Mouse (Mus musculus) hindbrain, postnatal 0 days (tissue): ENCODE data around the gene Zfp12. TPM values are rescaled to one million over a fixed set of nuclear protein-coding genes. Genes with fewer than 3 reads are reported as not detected.

Experiments used
- ATAC-seq: fragments of 200-750 bp; cut with Nextera tagmentation; 2 replicates; pipeline ENCODE4 v1.8.0; 2017; ENCODE audit warnings: mild to moderate bottlenecking, moderate TSS enrichment, moderate library complexity
- DNase-seq: peaks from one replicate; pipeline ENCODE4 v3.0.0-alpha.2; 2015; ENCODE audit warnings: low spot score
- H3K27ac ChIP-seq: fragments of 300-500 bp; sonication (generic); 2 replicates; pipeline ENCODE4 v1.5.1; 2014; ENCODE audit warnings: mild to moderate bottlenecking
- H3K27me3 ChIP-seq: fragments of 300-500 bp; sonication (generic); 2 replicates; pipeline ENCODE4 v1.6.1; 2014; ENCODE audit warnings: low read length, mixed read lengths; ENCODE audit not compliant: insufficient read depth
- H3K36me3 ChIP-seq: fragments of 300-500 bp; sonication (generic); 2 replicates; pipeline ENCODE4 v1.6.1; 2014; ENCODE audit warnings: low read length, mixed read lengths; ENCODE audit not compliant: insufficient read depth
- H3K4me1 ChIP-seq: fragments of 300-500 bp; sonication (generic); 2 replicates; pipeline ENCODE4 v1.6.1; 2014; ENCODE audit warnings: antibody characterized with exemption, low read length, mixed read lengths; ENCODE audit not compliant: insufficient read depth
- H3K4me2 ChIP-seq: fragments of 300-500 bp; sonication (generic); 2 replicates; pipeline ENCODE4 v1.6.1; 2014; ENCODE audit warnings: low read depth, mild to moderate bottlenecking, low read length, moderate library complexity, mixed read lengths
- H3K4me3 ChIP-seq: fragments of 300-500 bp; sonication (generic); 2 replicates; pipeline ENCODE4 v1.5.1; 2014; ENCODE audit warnings: low read length
- H3K9ac ChIP-seq: fragments of 300-500 bp; sonication (generic); replicated peaks from 2 replicates; pipeline ENCODE4 v1.6.1; 2014; ENCODE audit warnings: mild to moderate bottlenecking, low read length, moderate library complexity, mixed read lengths
- H3K9me3 ChIP-seq: fragments of 300-500 bp; sonication (generic); 2 replicates; pipeline ENCODE4 v1.6.1; 2016; ENCODE audit warnings: low read length, mixed read lengths
- CTCF ChIP-seq: IDR thresholded peaks from 2 replicates; pipeline ENCODE4 v1.5.1; 2016; ENCODE audit warnings: antibody characterized with exemption, control low read depth, low read depth
- WGBS: fragments of 180-500 bp; shearing (Covaris S2); extraction: QIAGEN DNeasy Blood & Tissue Kit; methylation state at CpG from one replicate; pipeline ENCODE4 v1.1.7; 2014; 5-methylcytosine and 5-hydroxymethylcytosine counted together
- polyA plus RNA-seq: library from polyadenylated mRNA; unstranded; fragments of >200 nt; fragmentation: Nextera tagmentation; extraction: Ambion mirVana; gene quantifications from 2 replicates; pipeline ENCODE4 v1.2.1, GENCODE M21; 2015
- total RNA-seq: library from RNA; depleted of rRNA; stranded (reverse); fragments of >200 nt; gene quantifications from 2 replicates; pipeline ENCODE4 v1.2.3, GENCODE M21; 2014

Zfp12 gene
- total and polyA plus RNA-seq, 2 experiments from 2014 or later, result 12.3 to 32.6 TPM

GRCm38 (mm10) chr5:143288378-143288911, 53.5 kb downstream of the Zfp12 start:
- H3K27ac ChIP-seq, result no peak overlapping the region
- peak overlapping the region; percentile 46 for H3K4me2 ChIP-seq
- 0 out of 2 replicates have a peak, but pooled peaks cover 2% of the 10 kb centered on the region for H3K4me1 ChIP-seq
- WGBS, result 24% methylated on average over 9 of the region's 9 CpGs
- peak overlapping the region; percentile 25; the same call in 1 of the 2 replicates for H3K4me3 ChIP-seq
- no peak for ATAC-seq
- 0 out of 2 replicates have a peak overlapping the region, but pooled peaks have one; percentile 2 for H3K9ac ChIP-seq
- no peak for TF ChIP-seq CTCF
- no peak for DNase-seq
- no peaks in the 10 kb centered on the region for H3K9me3 ChIP-seq
- peaks cover 26% of the 10 kb centered on the region for H3K27me3 ChIP-seq
- no peaks in the 10 kb centered on the region for H3K36me3 ChIP-seq

GRCm38 (mm10) chr5:143289299-143289698, 54.3 kb downstream of the Zfp12 start:
- Histone ChIP-seq H3K4me1 (0 out of 2 replicates have a peak, but pooled peaks cover 7% of the 10 kb centered on the region), H3K4me3 (no peak overlapping the region), H3K27me3 (peaks cover 26% of the 10 kb centered on the region), H3K27ac (no peak overlapping the region), H3K9me3 (no peaks in the 10 kb centered on the region), H3K36me3 (no peaks in the 10 kb centered on the region), H3K9ac (no peak overlapping the region), H3K4me2 (no peak overlapping the region)
- DNase-seq (no peak), ATAC-seq (no peak)
- 60% methylated on average over 9 of the region's 9 CpGs for WGBS
- no peak for TF ChIP-seq CTCF

- ATAC-seq (peak; percentile 8; the same call in 1 of the 2 replicates), DNase-seq (no peak)
- Histone ChIP-seq H3K27ac (no peak overlapping the region), H3K9me3 (no peaks in the 10 kb centered on the region), H3K4me2 (peak overlapping the region; percentile 86), H3K27me3 (peaks cover 18% of the 10 kb centered on the region), H3K4me1 (0 out of 2 replicates have a peak, but pooled peaks cover 4% of the 10 kb centered on the region), H3K9ac (peak overlapping the region; percentile 65), H3K36me3 (no peaks in the 10 kb centered on the region), H3K4me3 (peak overlapping the region; percentile 52)
- WGBS, result 3% methylated on average over 18 of the region's 19 CpGs
- TF ChIP-seq CTCF, result no peak; the same call in 1 of the 2 replicates
Observed at GRCm38 (mm10) chr5:143292879-143293278, 57.9 kb downstream of the Zfp12 start.

- Histone ChIP-seq H3K4me2 (peak within 1 kb of the TSS; percentile 86), H3K27me3 (peaks cover 13% of the 10 kb centered on the region), H3K9ac (peak within 1 kb of the TSS; percentile 65), H3K36me3 (no peaks in the 10 kb centered on the region), H3K27ac (no peak within 1 kb of the TSS), H3K9me3 (no peaks in the 10 kb centered on the region), H3K4me1 (0 out of 2 replicates have a peak, but pooled peaks cover 4% of the 10 kb centered on the region), H3K4me3 (peak within 1 kb of the TSS; percentile 52)
- ATAC-seq (peak; percentile 59), DNase-seq (peak; percentile 50)
- no peak for TF ChIP-seq CTCF
- WGBS, result 3% methylated on average over 30 of the region's 38 CpGs
Observed at GRCm38 (mm10) chr5:143293404-143293803, 58.4 kb downstream of the Zfp12 start, which contains the start of gene Zfp853. Zfp853 (minus strand) TSS chr5:143293623.

- no peaks in the 10 kb centered on the region for H3K9me3 ChIP-seq
- 0 out of 2 replicates have a peak, but pooled peaks cover 4% of the 10 kb centered on the region for H3K4me1 ChIP-seq
- no peak overlapping the region for H3K9ac ChIP-seq
- H3K27me3 ChIP-seq, result no peaks in the 10 kb centered on the region; the same call in 1 of the 2 replicates
- H3K27ac ChIP-seq, result no peak overlapping the region
- 92% methylated on average over 3 of the region's 3 CpGs for WGBS
- H3K4me3 ChIP-seq, result no peak overlapping the region
- DNase-seq, result no peak
- no peak overlapping the region for H3K4me2 ChIP-seq
- 0 out of 2 replicates have a peak, but pooled peaks cover 4% of the 10 kb centered on the region for H3K36me3 ChIP-seq
- no peak for ATAC-seq
- peak; percentile 61 for TF ChIP-seq CTCF
Observed at GRCm38 (mm10) chr5:143294862-143295261, 59.9 kb downstream of the Zfp12 start.

GRCm38 (mm10) chr5:143295330-143295729, 60.4 kb downstream of the Zfp12 start:
- no peak overlapping the region for H3K4me3 ChIP-seq
- no peak overlapping the region for H3K9ac ChIP-seq
- H3K9me3 ChIP-seq, result no peaks in the 10 kb centered on the region
- 55% methylated on average over 2 of the region's 2 CpGs for WGBS
- no peak for TF ChIP-seq CTCF
- H3K27ac ChIP-seq, result no peak overlapping the region
- 0 out of 2 replicates have a peak, but pooled peaks cover 4% of the 10 kb centered on the region for H3K36me3 ChIP-seq
- ATAC-seq (no peak; the same call in 1 of the 2 replicates), DNase-seq (no peak)
- no peaks in the 10 kb centered on the region; the same call in 1 of the 2 replicates for H3K27me3 ChIP-seq
- no peak overlapping the region for H3K4me2 ChIP-seq
- 0 out of 2 replicates have a peak, but pooled peaks cover 4% of the 10 kb centered on the region for H3K4me1 ChIP-seq

GRCm38 (mm10) chr5:143297986-143298385, 63.0 kb downstream of the Zfp12 start:
- Histone ChIP-seq H3K9me3 (no peaks in the 10 kb centered on the region), H3K4me1 (0 out of 2 replicates have a peak, but pooled peaks cover 4% of the 10 kb centered on the region), H3K27ac (no peak overlapping the region), H3K27me3 (no peaks in the 10 kb centered on the region), H3K9ac (no peak overlapping the region), H3K36me3 (peaks cover 17% of the 10 kb centered on the region), H3K4me3 (no peak overlapping the region), H3K4me2 (no peak overlapping the region)
- no peak for TF ChIP-seq CTCF
- WGBS, result 90% methylated on average over 9 of the region's 9 CpGs
- no peak for DNase-seq
- no peak for ATAC-seq
